Mouse (Mus musculus) cerebellum, adult (tissue): Measurements from ENCODE around the gene Olfr692.
A peak's percentile ranks its signal among the peaks of the same experiment; 100 is the strongest.
"Not testable (repeated sequence)": the region's sequence is repeated elsewhere in the genome, so short reads cannot be mapped to it uniquely, and the experiment has no call there.

Experiments used
- ATAC-seq: cut with Nextera tagmentation; 2 replicates; pipeline ENCODE4 v1.9.2; 2017; ENCODE audit warnings: mild to moderate bottlenecking, moderate library complexity, mixed read lengths; ENCODE audit not compliant: insufficient number of reproducible peaks, low FRiP score, low TSS enrichment

Gene Olfr692

DNA sequence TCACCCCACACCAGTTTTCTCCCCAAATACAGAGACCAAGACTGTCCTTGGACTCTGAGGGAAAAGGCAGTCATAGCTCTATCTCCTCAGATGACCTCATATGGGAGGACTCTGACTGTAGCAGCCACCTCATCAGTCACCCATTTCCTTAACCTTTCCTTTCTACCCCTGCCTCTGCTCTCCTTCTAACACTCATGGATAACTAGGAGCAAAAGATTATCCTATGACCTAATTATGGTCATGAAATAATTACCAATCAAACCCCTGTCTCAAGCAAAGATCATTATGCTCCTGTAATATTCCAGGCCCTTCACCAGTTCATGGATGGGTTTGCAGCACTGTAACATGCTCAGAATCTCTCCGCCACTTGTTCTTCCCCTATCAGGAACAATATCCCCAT lies at the start of gene Olfr692:
TSS of gene Olfr692 (plus strand) at position 301 of the 400 bp plus-strand sequence.
- no peak for ATAC-seq

DNA sequence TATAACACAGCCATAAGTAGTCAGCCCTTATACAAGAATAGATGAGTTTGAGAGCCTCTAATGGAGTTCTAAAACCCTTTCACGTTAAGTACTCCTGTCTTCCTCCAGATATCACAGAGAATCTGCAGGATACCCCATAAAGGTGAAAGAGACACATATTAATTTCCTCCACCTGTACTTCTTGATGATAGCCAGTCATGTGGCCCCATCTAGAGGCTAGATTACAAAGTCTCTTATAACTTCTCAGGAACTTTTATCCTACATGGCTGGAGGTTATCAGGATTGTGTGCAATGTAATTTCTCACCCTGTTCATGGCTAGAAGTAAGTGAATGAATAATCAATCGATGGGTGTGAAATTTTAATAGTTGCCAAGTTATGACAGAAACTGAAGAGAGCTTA lies 42.7 kb upstream of the Olfr692 start:
- no peak for ATAC-seq

- no peak for ATAC-seq
Observed at GRCm38 (mm10) chr7:105334004-105334403, 34.0 kb upstream of the Olfr692 start, which contains the start of gene Olfr690. Olfr690 (minus strand) TSS chr7:105334104.

GRCm38 (mm10) chr7:105342170-105342569 lies 25.9 kb upstream of the Olfr692 start, which contains the start of gene Olfr691:
Olfr691 (minus strand) TSS chr7:105342270.
- ATAC-seq = no peak

GRCm38 (mm10) chr7:105342752-105343151 lies 25.3 kb upstream of the Olfr692 start:
- no peak for ATAC-seq

DNA sequence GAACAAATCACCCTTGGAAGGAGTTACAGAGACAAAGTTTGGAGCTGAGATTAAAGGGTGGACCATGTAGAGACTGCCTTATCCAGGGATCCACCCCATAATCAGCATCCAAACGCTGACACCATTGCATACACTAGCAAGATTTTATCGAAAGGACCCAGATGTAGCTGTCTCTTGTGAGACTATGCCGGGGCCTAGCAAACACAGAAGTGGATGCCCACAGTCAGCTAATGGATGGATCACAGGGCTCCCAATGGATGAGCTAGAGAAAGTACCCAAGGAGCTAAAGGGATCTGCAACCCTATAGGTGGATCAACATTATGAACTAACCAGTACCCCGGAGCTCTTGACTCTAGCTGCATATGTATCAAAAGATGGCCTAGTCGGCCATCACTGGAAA lies 12.0 kb upstream of the Olfr692 start:
- not testable (repeated sequence) for ATAC-seq

- ATAC-seq = not testable (repeated sequence)
Observed at GRCm38 (mm10) chr7:105356487-105356886, 11.5 kb upstream of the Olfr692 start.

- no peak for ATAC-seq
Observed at GRCm38 (mm10) chr7:105361713-105362112, 6.3 kb upstream of the Olfr692 start.

- ATAC-seq = no peak
Observed at GRCm38 (mm10) chr7:105367268-105367667, 762 bp upstream of the Olfr692 start.

DNA sequence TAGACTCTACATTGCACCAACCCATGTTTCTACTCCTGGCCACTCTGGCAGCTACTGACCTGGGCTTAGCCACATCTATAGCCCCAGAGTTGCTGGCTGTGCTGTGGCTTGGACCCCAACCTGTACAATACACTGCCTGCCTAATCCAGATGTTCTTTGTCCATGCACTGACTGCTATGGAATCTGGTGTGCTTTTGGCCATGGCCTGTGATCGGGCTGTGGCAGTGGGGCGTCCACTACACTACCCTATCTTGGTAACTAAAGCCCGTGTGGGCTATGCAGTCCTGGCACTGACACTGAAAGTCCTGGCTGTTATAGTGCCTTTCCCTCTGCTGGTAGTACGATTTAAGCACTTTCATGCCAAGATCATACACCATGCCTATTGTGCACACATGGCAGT lies 491 bp downstream of the Olfr692 start:
- no peak for ATAC-seq

GRCm38 (mm10) chr7:105372912-105373311 lies 4.9 kb downstream of the Olfr692 start:
- ATAC-seq = no peak

DNA sequence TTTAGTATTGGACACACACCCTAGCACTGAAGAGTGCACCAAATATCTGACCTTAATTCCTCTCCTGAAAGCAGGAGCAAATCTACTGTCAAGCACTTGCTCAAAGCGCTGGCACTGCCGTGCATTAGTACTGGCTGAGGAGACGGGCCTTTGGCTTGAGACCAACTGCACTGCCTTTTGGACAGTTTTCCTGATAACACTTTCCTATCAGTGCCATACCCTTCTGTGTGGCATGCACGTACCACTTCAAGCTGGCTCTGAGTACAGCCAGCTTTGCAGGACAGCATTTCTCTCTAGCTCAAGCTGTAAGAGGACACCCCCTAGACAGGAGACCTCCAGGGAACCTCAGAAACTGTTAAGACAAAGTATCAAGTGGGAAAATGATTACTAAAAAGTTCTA lies 5.5 kb downstream of the Olfr692 start:
- ATAC-seq = no peak

DNA sequence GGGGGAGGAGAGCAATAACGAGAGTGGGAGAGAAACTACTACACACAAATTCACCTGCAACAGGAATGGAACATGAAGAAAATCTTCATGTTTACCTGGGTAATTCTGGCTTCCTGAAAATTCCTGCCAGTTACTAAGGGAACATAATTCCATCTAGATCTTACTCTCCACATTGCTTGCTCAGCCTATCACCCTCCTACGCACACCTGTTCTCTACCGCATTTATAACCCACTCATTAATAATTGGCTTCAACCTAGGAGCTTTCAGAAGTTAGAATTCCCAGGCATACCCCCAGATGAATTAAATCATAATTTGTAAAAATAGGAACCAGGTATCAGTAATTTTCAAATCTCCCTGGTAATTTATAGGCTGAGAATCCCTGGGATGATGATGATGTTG lies 5.9 kb downstream of the Olfr692 start:
- ATAC-seq = no peak

- no peak for ATAC-seq
Observed at GRCm38 (mm10) chr7:105374866-105375265, 6.8 kb downstream of the Olfr692 start, which contains the start of gene Gm5901. Gm5901 (plus strand) TSS chr7:105375038.

- ATAC-seq = no peak
Observed at GRCm38 (mm10) chr7:105380329-105380728, 12.3 kb downstream of the Olfr692 start.

DNA sequence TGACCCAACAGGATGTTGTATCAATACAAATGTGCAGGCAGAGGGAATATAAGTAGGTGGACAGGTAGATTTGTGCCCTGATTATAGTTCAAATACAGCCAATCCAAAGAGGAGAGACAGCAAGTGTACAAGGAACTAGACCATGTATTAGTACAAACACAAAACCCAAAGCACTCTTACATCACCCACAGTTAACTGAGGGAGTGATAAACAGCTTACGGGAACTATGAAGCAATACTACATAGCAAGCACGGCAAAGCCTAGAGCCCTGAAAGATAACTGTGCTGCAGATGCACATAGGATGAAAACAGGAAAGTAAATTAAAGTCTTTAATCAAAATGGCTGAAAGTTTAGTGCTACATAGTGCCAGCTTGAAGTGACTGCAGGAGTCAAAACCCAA lies 19.7 kb downstream of the Olfr692 start:
- ATAC-seq = no peak

DNA sequence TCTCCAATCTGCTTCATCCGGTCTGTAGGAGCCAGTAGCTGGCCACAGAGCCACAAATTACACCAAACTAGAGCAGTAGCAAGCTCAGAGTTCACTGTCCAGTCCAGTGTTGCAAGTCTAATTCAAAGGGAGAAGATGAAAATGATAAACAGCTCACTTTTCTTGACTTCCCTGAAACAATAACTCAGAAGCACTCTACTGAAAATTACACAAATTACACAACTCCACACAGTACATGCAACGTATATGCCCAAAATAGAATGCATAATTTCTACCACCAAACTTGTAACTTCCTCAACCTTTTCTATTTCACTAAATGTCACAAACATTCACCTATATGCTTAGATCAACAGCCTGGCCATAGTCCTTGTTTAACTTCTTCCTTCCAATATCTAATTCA lies 22.2 kb downstream of the Olfr692 start:
- ATAC-seq = no peak

GRCm38 (mm10) chr7:105394606-105395005 lies 26.6 kb downstream of the Olfr692 start:
- no peak; the same call in 1 of the 2 replicates for ATAC-seq

DNA sequence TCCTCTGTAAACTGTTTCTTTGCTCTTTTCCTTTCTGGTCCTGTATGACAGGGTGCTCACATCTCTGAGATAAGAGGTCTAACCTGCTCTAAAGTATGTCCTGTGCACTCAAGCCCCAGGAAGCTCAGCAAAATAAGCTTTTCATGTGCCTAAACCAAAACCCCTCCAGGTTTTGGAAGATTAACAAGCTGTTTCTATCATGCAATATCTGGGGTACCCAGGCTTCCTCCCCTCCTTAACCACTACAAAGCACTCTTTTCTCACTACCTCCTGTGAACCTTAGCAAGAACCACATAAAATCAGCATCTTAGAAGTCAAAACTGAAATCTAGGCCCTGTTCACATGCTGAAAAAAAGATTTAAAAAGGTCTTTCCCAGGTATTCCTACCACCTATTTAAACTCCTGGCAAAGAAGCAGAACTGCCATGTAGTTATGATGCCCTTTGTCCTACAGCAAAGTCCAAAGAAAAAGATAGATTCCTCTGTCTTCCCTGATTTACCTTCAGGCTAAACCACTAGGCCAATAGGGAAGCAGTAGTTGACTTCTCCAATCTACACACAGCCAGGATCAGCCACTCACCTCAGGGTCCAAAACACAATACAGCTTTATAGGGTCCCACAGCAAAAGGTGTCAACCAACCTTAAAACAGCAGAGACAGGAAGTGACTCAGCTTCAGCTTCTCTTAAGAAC lies 27.2 kb downstream of the Olfr692 start:
- no peak for ATAC-seq

GRCm38 (mm10) chr7:105396126-105396525 lies 28.1 kb downstream of the Olfr692 start:
- ATAC-seq = no peak

GRCm38 (mm10) chr7:105399058-105399934 lies 31.3 kb downstream of the Olfr692 start:
- peak; percentile 9 for ATAC-seq
